Mouse (Mus musculus): ENCODE data around the gene Plekha6. TPM values are rescaled to one million over a fixed set of nuclear protein-coding genes. Genes with fewer than 3 reads are reported as not detected.

Gene Plekha6
- polyA plus RNA-seq, 1 experiment from 2014 or later: 22.2 TPM

DNA sequence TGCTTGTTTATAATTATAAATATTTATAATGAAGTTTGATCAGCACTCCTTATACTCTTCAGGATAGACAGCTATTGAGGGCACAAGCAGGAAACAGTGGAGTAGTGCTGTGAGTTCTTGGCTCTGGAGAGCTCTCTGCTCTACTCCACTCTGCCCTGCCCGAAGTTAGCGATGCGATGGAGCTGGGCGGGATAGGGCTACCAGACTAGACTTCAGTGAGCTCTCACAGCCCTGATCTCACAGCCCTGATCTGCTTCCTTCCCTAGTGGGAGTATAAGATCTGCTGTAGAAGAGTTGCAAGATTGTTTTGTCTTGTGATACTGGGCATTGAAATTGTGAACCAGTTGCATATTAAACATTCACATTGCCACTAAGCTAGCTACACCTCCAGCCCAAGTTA, 29.1 kb upstream of the Plekha6 start:
- DNase-seq (ENCODE audit: low spot score): no peak
- Histone ChIP-seq H3K36me3 (replicated peaks; ENCODE audit: control insufficient read depth, insufficient read depth) (peaks cover 51% of the 10 kb centered on the region), H3K9me3 (ENCODE audit: control insufficient read depth, low read length) (no peaks in the 10 kb centered on the region), H3K27me3 (ENCODE audit: control insufficient read depth, insufficient read depth, low read length) (no peaks in the 10 kb centered on the region), H3K9ac (peak overlapping the region; percentile 90), H3K4me3 (replicated peaks; ENCODE audit: low read length) (peak overlapping the region; percentile 71), H3K4me2 (replicated peaks) (peak overlapping the region; percentile 95), H3K27ac (no peak overlapping the region), H3K4me1 (replicated peaks; ENCODE audit: control insufficient read depth, insufficient read depth, low read length) (peaks cover 54% of the 10 kb centered on the region)
- ATAC-seq (ENCODE audit: low FRiP score): no peak
- WGBS: 34% methylated on average over 4 of the region's 4 CpGs

DNA sequence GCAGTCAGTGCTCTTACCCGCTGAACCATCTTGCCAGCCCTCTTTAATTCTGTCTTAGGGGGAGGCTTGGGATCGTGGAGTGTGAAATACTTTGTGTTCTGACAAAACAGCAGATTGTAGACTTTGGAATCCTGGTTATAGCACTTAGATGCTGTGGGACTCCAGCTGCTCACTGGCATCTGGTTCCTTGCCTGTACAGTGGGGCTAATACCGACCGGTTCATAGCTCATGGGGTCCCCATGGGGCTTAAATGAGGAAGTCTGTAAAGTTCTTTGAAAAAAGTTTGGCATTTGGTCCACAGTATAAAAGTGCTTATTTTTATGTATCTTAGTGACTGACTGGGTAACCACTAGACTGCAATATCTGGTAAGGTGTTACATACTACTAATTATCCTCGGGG, 28.2 kb upstream of the Plekha6 start:
- Histone ChIP-seq H3K36me3 (replicated peaks; ENCODE audit: control insufficient read depth, insufficient read depth) (peaks cover 61% of the 10 kb centered on the region), H3K27me3 (ENCODE audit: control insufficient read depth, insufficient read depth, low read length) (no peaks in the 10 kb centered on the region), H3K9me3 (ENCODE audit: control insufficient read depth, low read length) (no peaks in the 10 kb centered on the region), H3K9ac (no peak overlapping the region), H3K4me3 (replicated peaks; ENCODE audit: low read length) (peak overlapping the region; percentile 8), H3K4me2 (replicated peaks) (peak overlapping the region; percentile 95), H3K4me1 (replicated peaks; ENCODE audit: control insufficient read depth, insufficient read depth, low read length) (peaks cover 48% of the 10 kb centered on the region), H3K27ac (no peak overlapping the region)
- 69% methylated on average over 5 of the region's 5 CpGs for WGBS
- ATAC-seq (ENCODE audit: low FRiP score): no peak
- DNase-seq (ENCODE audit: low spot score): no peak

DNA sequence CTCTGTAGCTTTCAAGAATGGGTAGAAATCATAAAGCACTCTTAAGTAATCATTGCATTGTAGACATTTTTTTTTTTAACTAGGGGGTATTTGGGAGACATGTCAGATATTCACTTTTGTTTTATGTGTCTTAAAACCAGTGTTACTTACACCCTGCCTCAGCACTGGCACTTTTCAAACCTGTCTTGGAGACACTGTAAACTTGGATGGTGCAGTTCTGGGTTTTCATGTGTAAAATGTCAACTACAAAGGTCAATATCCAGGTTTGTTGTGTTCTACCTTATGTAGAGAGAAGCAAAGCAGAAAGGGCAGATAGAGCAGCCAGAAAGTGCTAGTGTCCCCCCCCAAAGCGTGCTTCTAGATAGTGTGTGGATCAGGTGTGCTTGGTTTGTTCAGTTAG, 25.6 kb upstream of the Plekha6 start:
- Histone ChIP-seq H3K9me3 (ENCODE audit: control insufficient read depth, low read length) (no peaks in the 10 kb centered on the region), H3K27ac (no peak overlapping the region), H3K9ac (no peak overlapping the region), H3K4me1 (replicated peaks; ENCODE audit: control insufficient read depth, insufficient read depth, low read length) (peaks cover 35% of the 10 kb centered on the region), H3K27me3 (ENCODE audit: control insufficient read depth, insufficient read depth, low read length) (no peaks in the 10 kb centered on the region), H3K4me2 (replicated peaks) (no peak overlapping the region), H3K4me3 (replicated peaks; ENCODE audit: low read length) (no peak overlapping the region), H3K36me3 (replicated peaks; ENCODE audit: control insufficient read depth, insufficient read depth) (peaks cover 69% of the 10 kb centered on the region)
- WGBS: 88% methylated on average over 1 of the region's 1 CpGs
- DNase-seq (ENCODE audit: low spot score) (no peak), ATAC-seq (ENCODE audit: low FRiP score) (no peak)

DNA sequence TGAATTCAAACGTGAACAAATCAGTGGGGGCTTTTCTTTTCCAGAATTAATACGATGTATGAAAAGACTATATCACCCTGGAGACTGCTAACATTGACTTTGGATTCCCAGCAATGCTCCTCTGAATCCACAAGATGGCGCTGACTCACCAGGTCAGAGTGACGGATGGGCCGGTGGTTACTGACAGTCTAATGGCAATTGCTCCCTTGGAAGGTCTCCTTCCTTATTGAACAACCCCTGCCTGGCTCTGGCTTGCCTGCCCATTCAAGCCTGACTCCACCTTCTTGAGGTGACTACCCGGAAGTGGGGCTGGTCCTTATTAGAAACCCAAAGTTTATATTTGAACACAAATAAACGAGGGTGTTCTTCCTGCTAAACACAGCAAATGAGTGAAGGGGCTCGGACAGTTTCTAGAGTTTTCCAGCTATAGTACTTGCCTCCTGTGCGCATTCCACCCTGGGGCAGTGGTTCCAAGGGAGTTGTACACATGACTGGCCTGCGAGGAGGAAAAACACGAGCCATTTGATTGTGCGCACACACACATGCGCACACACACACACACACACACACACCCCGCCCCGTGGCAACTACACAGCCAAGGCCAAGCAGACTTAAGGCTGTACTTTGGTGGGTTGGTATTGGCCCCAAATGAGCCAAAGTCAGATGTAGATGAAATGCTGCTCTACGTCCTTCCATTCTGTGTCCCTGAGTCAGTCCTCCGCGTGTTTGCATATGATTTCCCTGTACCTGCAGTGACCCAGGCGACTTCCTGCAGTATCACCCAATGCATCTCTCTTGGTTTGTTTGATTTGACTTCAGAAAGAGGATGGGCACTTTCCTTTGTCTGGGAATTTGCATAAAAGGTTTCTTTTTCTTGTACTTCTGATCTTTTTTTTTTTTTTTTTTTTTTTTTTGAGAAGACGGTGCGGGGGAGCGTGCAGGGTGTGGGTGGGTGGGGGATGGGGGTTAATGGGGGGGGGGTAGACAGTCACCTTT, 17.7 kb upstream of the Plekha6 start:
- Histone ChIP-seq H3K27ac (no peak overlapping the region), H3K36me3 (replicated peaks; ENCODE audit: control insufficient read depth, insufficient read depth) (peaks cover 6% of the 10 kb centered on the region), H3K4me3 (replicated peaks; ENCODE audit: low read length) (no peak overlapping the region), H3K27me3 (ENCODE audit: control insufficient read depth, insufficient read depth, low read length) (no peaks in the 10 kb centered on the region), H3K4me1 (replicated peaks; ENCODE audit: control insufficient read depth, insufficient read depth, low read length) (no peaks in the 10 kb centered on the region), H3K9me3 (ENCODE audit: control insufficient read depth, low read length) (no peaks in the 10 kb centered on the region), H3K9ac (no peak overlapping the region), H3K4me2 (replicated peaks) (no peak overlapping the region)
- ATAC-seq (ENCODE audit: low FRiP score) (peak; percentile 48; the same call in 1 of the 2 replicates), DNase-seq (ENCODE audit: low spot score) (peak; percentile 83)
- WGBS: 64% methylated on average over 22 of the region's 22 CpGs

- DNase-seq (ENCODE audit: low spot score) (no peak), ATAC-seq (ENCODE audit: low FRiP score) (no peak)
- H3K9me3 ChIP-seq (ENCODE audit: control insufficient read depth, low read length): no peaks in the 10 kb centered on the region
- 90% methylated on average over 5 of the region's 5 CpGs for WGBS
- H3K27ac ChIP-seq: no peak overlapping the region
- H3K4me1 ChIP-seq (replicated peaks; ENCODE audit: control insufficient read depth, insufficient read depth, low read length): no peaks in the 10 kb centered on the region
- no peaks in the 10 kb centered on the region for H3K36me3 ChIP-seq (replicated peaks; ENCODE audit: control insufficient read depth, insufficient read depth)
- no peak overlapping the region for H3K9ac ChIP-seq
- H3K4me2 ChIP-seq (replicated peaks): no peak overlapping the region
- H3K27me3 ChIP-seq (ENCODE audit: control insufficient read depth, insufficient read depth, low read length): no peaks in the 10 kb centered on the region
- H3K4me3 ChIP-seq (replicated peaks; ENCODE audit: low read length): no peak overlapping the region
Observed at GRCm38 (mm10) chr1:133147324-133147723, 16.7 kb upstream of the Plekha6 start.

- no peaks in the 10 kb centered on the region for H3K27me3 ChIP-seq (ENCODE audit: control insufficient read depth, insufficient read depth, low read length)
- H3K9ac ChIP-seq: no peak overlapping the region
- WGBS: 92% methylated on average over 8 of the region's 8 CpGs
- ATAC-seq (ENCODE audit: low FRiP score): no peak
- no peaks in the 10 kb centered on the region for H3K4me1 ChIP-seq (replicated peaks; ENCODE audit: control insufficient read depth, insufficient read depth, low read length)
- no peaks in the 10 kb centered on the region for H3K9me3 ChIP-seq (ENCODE audit: control insufficient read depth, low read length)
- no peak overlapping the region for H3K4me2 ChIP-seq (replicated peaks)
- DNase-seq (ENCODE audit: low spot score): no peak
- H3K4me3 ChIP-seq (replicated peaks; ENCODE audit: low read length): no peak overlapping the region
- H3K27ac ChIP-seq: no peak overlapping the region
- no peaks in the 10 kb centered on the region for H3K36me3 ChIP-seq (replicated peaks; ENCODE audit: control insufficient read depth, insufficient read depth)
Observed at GRCm38 (mm10) chr1:133148122-133148521, 15.9 kb upstream of the Plekha6 start.

- ATAC-seq (ENCODE audit: low FRiP score): no peak
- WGBS: 98% methylated on average over 2 of the region's 2 CpGs
Observed at GRCm38 (mm10) chr1:133150556-133150955, 13.5 kb upstream of the Plekha6 start.

DNA sequence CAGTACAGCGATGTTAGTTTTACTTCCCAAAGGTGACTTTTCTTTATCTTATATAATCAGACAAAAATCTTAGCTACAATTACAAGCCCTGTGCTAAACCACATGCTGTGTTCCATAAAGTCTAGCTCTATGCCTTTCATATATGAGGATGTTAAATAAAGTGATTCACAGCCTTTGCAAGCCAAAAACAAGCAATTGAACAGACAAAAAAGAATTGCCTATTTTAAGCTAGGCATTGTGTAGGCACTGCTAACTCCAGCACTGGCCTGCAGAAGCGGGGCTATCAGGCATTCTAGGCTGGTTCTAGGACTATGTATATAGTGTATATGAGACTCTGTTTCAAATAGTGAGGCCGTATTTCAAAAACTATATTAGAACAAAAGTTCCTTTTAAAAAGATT, 11.8 kb upstream of the Plekha6 start:
- no peak overlapping the region for H3K4me3 ChIP-seq (replicated peaks; ENCODE audit: low read length)
- ATAC-seq (ENCODE audit: low FRiP score) (no peak), DNase-seq (ENCODE audit: low spot score) (no peak)
- H3K27me3 ChIP-seq (ENCODE audit: control insufficient read depth, insufficient read depth, low read length): no peaks in the 10 kb centered on the region
- WGBS: 93% methylated on average over 3 of the region's 3 CpGs
- no peak overlapping the region for H3K9ac ChIP-seq
- no peaks in the 10 kb centered on the region for H3K4me1 ChIP-seq (replicated peaks; ENCODE audit: control insufficient read depth, insufficient read depth, low read length)
- no peaks in the 10 kb centered on the region for H3K36me3 ChIP-seq (replicated peaks; ENCODE audit: control insufficient read depth, insufficient read depth)
- no peak overlapping the region for H3K27ac ChIP-seq
- no peaks in the 10 kb centered on the region for H3K9me3 ChIP-seq (ENCODE audit: control insufficient read depth, low read length)
- no peak overlapping the region for H3K4me2 ChIP-seq (replicated peaks)

More at GRCm38 (mm10) chr1:133150556-133150955, 13.5 kb upstream of the Plekha6 start:
- no peak overlapping the region for H3K4me2 ChIP-seq (replicated peaks)
- no peak overlapping the region for H3K9ac ChIP-seq
- no peaks in the 10 kb centered on the region for H3K36me3 ChIP-seq (replicated peaks; ENCODE audit: control insufficient read depth, insufficient read depth)
- H3K27me3 ChIP-seq (ENCODE audit: control insufficient read depth, insufficient read depth, low read length): no peaks in the 10 kb centered on the region
- H3K4me1 ChIP-seq (replicated peaks; ENCODE audit: control insufficient read depth, insufficient read depth, low read length): no peaks in the 10 kb centered on the region
- H3K27ac ChIP-seq: no peak overlapping the region
- H3K4me3 ChIP-seq (replicated peaks; ENCODE audit: low read length): no peak overlapping the region
- DNase-seq (ENCODE audit: low spot score): no peak
- H3K9me3 ChIP-seq (ENCODE audit: control insufficient read depth, low read length): no peaks in the 10 kb centered on the region

- Histone ChIP-seq H3K4me3 (replicated peaks; ENCODE audit: low read length) (no peak overlapping the region), H3K4me2 (replicated peaks) (no peak overlapping the region), H3K9ac (no peak overlapping the region), H3K27ac (no peak overlapping the region), H3K9me3 (ENCODE audit: control insufficient read depth, low read length) (no peaks in the 10 kb centered on the region), H3K27me3 (ENCODE audit: control insufficient read depth, insufficient read depth, low read length) (no peaks in the 10 kb centered on the region), H3K36me3 (replicated peaks; ENCODE audit: control insufficient read depth, insufficient read depth) (no peaks in the 10 kb centered on the region), H3K4me1 (replicated peaks; ENCODE audit: control insufficient read depth, insufficient read depth, low read length) (no peaks in the 10 kb centered on the region; the same call in 1 of the 2 replicates)
- ATAC-seq (ENCODE audit: low FRiP score): no peak
- WGBS: 87% methylated on average over 6 of the region's 6 CpGs
- no peak for DNase-seq (ENCODE audit: low spot score)
Observed at GRCm38 (mm10) chr1:133155270-133155669, 8.7 kb upstream of the Plekha6 start.

Data from hindbrain, embryonic 14.5 days (tissue).